Mouse (Mus musculus): ENCODE data around the gene Lactb.

The Lactb gene

DNA sequence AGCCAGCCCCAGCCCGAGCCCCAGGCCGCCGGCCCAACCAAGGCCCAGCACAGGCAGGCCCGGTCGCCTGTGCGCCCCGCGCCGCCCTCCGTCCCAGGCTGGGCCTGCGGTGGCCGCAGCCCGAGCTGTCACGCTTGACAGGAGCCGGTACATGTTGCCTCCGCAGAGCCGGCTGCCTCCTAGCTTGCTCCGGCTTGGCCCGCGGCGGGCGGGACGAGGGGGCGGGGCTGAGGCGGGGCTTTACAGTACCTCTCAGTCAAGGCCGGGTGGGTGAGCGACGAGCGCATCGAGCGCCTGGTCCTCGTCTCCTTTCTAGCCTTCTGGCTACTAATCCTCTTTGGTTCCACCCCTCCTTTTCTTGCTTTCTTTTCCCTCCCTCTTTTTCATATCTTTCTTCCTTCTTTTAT lies at the start of gene Lactb:
Gene Lactb, minus strand, starts transcription at position 246 of the 407 bp plus-strand sequence.
- POLR2A ChIA-PET = interaction anchor here in 3 of 4 experiments (0.6 to 1.9 kb wide), 23 partner anchors 9 to 850 kb away, joined by 3 to 17 read pairs (median 4); partner anchors contain the start of genes Rps27l (in 3 of the 3), Aph1c (in 2 of the 3), Aph1b (in 1 of the 3) and Rab8b (in 1 of the 3)

DNA sequence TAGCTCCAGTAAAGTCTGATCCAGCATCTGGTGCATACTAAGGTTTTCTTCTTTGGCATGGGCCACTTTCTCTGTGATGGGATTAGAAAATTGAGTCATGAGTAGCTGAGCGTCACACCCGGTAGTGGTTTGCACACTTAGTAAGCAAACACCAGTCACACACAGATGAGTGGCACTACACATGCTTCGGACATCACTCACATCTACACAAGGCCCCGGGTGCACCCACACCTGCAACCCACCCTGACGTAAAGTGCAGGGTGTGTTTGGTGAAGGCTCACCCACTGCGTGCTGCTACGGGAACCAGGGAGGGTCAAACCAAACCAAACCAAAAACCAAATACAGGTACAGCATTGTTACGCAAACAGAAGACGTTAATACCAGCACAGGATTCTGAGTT lies 48.1 kb upstream of the Lactb start:
- CTCF ChIA-PET = interaction anchor here in 2 of 4 experiments (0.6 to 4.6 kb wide), 4 partner anchors 21 to 24 kb away, joined by 3 to 18 read pairs (median 4); no protein-coding TSS in a partner anchor
- POLR2A ChIA-PET = interaction anchor here (0.6 to 5.6 kb wide), 13 partner anchors 9 to 1563 kb away, joined by 3 to 26 read pairs (median 7); partner anchors contain the start of gene Spg21 (in 1 of the 4)

More for the DNA sequence above, at the start of gene Lactb:
- CTCF ChIA-PET = interaction anchor here in 2 of 4 experiments (0.8 to 1.5 kb wide), 5 partner anchors 36 to 461 kb away, joined by 3 to 6 read pairs (median 4); partner anchors contain the start of gene Fbxl22 (in 1 of the 2)

DNA sequence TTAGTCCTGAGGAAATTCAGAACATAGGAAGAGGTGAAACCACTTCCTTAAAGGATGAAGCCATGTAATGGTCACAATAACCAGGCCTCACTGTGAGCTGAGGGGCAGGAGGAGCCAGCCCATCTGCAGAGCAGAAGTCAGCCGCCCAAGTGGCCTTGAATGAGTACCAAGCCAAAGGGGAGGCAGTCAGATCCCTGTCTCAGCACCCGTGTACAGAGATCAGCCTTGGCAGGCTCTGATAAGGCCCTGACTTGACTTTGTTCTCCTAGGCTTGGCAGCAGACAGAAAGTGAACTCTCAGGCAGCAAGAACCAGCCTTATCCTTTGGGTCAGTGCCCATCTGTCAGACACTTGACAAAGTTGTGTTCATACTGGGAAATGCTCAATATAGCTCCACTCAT lies 44.8 kb upstream of the Lactb start:
- ChIA-PET CTCF (interaction anchor here in 1 of 4 experiments (0.7 kb wide), 1 partner anchor 19 kb away, joined by 3 read pairs; no protein-coding TSS in a partner anchor), POLR2A (interaction anchor here in 2 of 4 experiments (0.7 to 1.2 kb wide), 4 partner anchors 14 to 122 kb away, joined by 3 to 6 read pairs (median 3); no protein-coding TSS in a partner anchor)

DNA sequence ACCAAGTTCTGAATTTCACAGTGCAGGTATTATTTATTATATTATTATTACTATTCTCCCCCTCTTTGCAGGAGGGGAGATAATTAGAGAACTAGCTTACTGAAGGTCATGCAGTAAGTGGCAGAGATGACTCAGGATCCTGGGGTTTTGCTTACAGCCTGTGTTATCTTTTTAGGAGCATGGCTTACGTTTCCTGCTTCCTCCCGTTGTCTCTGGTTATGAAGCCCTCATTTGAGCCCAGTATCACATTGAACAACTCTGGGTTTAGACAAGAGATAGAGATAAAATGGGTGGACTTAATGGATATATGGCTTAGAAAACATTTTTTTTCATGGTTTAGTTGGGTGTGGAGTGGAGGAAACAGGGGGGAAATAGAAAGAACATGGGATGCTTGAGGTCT lies 38.2 kb upstream of the Lactb start:
- ChIA-PET POLR2A (interaction anchor here in 3 of 4 experiments (0.8 to 5.4 kb wide), 9 partner anchors 10 to 31 kb away, joined by 3 to 26 read pairs (median 9); no protein-coding TSS in a partner anchor), CTCF (interaction anchor here in 2 of 4 experiments (1.4 to 2.9 kb wide), 3 partner anchors 12 to 32 kb away, joined by 4 to 9 read pairs (median 9); no protein-coding TSS in a partner anchor)

DNA sequence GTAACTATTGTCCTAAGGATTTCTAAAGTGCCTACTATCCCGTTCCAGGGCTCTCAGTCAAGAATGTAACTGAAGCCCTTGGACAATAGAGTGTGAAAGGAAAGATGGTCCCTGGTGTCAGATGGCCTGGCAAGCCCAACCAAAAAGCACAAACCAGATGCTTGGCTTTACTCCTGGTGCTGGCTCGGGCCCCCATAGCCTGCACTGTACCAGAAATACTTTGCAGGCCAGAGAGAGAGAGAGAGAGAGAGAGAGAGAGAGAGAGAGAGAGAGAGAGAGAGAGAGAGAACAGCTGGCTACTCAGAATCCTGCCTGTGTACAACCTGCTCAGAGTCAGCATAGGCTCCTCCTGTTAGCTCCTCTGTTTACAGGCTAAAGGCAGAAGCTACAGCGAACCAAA lies 37.2 kb upstream of the Lactb start:
- ChIA-PET POLR2A (interaction anchor here in 3 of 4 experiments (0.7 to 5.4 kb wide), 17 partner anchors 9 to 196 kb away, joined by 3 to 26 read pairs (median 5); partner anchors contain the start of genes Lactb (in 1 of the 3) and Rps27l (in 1 of the 3)), CTCF (interaction anchor here (0.6 to 2.9 kb wide), 9 partner anchors 11 to 125 kb away, joined by 3 to 9 read pairs (median 4); no protein-coding TSS in a partner anchor)

DNA sequence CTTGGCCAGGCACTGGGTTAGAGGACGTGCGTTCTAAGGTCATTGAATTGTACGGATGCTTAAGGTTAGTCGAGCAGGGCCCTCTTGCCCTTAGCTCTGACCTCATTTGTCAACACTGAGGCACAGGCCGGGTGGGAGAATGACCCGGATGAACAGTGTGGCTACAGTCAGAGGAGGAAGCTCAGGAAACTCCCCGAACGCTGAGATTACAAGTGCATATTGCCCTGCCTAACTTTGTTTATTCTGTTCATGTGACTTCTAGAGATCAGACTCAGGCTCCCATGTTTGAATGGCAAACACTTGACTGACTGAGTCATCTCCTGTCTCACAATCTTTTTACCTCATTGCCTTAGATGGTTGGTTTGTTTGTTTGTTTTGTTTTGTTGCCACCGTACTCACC lies 36.2 kb upstream of the Lactb start:
- POLR2A ChIA-PET = interaction anchor here in 1 of 4 experiments (0.8 to 5.4 kb wide), 4 partner anchors 10 to 24 kb away, joined by 3 to 26 read pairs (median 4); no protein-coding TSS in a partner anchor
- CTCF ChIA-PET = interaction anchor here (0.7 to 2.9 kb wide), 6 partner anchors 10 to 35 kb away, joined by 3 to 9 read pairs (median 4); no protein-coding TSS in a partner anchor

DNA sequence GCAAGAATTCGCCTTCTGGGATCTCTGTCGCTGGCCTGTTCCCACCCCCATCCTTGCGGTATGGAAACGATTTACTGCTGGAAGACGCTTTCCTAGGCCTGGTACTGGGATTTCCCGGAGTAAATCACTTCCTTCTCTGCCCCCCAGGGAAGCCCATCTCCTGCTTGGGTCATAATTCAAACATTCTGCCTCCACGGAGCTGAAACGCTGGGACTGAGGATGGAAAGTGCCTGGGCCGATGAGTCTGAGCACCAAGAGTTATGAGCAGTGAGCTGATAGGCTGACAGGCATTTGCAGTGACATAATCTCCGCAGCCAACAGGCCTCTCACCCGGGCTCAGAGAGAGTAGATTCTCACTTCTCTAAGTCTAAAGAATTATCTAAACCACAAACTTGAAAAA lies 33.5 kb upstream of the Lactb start:
- ChIA-PET CTCF (interaction anchor here in 2 of 4 experiments (0.6 to 1.0 kb wide), 2 partner anchors 34 to 784 kb away, joined by 4 to 9 read pairs; no protein-coding TSS in a partner anchor), POLR2A (interaction anchor here in 2 of 4 experiments (1.0 to 5.4 kb wide), 4 partner anchors 16 to 229 kb away, joined by 3 to 26 read pairs (median 4); partner anchors contain the start of gene Tpm1 (in 1 of the 2))

DNA sequence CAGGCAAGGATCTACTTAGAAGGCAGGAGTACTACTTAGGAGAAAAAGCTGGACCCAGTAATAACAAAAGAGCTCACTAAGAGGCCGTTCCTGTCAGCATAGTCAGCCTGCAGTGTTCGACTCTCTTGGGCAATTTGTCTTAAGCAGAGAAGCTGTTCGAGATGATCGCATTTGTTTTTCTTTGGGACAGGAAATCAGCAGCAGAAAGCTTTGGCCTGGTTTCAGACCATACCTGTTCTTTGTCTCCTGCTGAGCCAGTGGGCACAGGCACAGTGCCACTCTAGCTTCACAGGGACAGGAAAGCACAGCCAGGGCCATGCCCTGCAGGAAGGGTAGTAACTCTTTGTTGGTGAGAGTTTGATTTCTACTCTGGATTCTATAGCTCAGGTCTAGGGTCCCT lies 31.1 kb upstream of the Lactb start:
- ChIA-PET POLR2A (interaction anchor here in 2 of 4 experiments (1.0 to 2.7 kb wide), 8 partner anchors 13 to 202 kb away, joined by 3 to 8 read pairs (median 4); partner anchors contain the start of genes Rps27l (in 1 of the 2) and Tpm1 (in 1 of the 2)), CTCF (interaction anchor here in 2 of 4 experiments (1.2 to 4.4 kb wide), 3 partner anchors 37 to 211 kb away, joined by 3 to 21 read pairs (median 6); partner anchors contain the start of gene Aph1b (in 1 of the 2))

DNA sequence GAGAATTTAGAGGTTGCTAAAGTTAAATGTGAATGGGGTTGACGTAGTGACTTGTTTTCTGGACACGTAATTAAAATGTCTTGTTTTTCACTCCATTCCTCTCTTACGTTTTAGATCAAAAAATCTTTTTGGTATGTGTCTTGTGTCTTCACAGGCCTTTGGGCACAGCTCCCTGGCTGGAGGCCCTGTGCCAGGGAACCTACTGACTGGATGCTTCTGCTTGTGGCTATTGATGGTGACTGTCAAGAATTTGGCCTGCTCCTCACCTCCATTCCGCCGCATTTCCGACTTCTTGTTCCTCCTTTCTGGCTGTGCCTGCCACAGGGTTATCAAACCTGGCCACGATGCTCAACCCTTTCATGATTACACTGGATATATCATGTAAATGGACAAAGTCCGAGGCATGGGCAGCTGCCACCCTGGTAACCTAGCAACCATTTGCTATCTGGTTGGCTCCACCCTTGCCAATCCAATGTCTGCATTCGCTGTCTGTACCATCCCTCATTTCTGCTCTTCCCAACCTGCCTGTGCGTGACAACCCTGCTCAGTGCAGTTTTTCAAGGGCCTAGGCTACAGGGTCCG lies 30.0 kb upstream of the Lactb start:
- POLR2A ChIA-PET = interaction anchor here in 2 of 4 experiments (1.0 to 8.1 kb wide), 3 partner anchors 9 to 203 kb away, joined by 3 to 67 read pairs (median 4); no protein-coding TSS in a partner anchor
- CTCF ChIA-PET = interaction anchor here in 2 of 4 experiments (4.4 to 10.0 kb wide), 2 partner anchors 39 kb away, joined by 21 to 137 read pairs; no protein-coding TSS in a partner anchor

DNA sequence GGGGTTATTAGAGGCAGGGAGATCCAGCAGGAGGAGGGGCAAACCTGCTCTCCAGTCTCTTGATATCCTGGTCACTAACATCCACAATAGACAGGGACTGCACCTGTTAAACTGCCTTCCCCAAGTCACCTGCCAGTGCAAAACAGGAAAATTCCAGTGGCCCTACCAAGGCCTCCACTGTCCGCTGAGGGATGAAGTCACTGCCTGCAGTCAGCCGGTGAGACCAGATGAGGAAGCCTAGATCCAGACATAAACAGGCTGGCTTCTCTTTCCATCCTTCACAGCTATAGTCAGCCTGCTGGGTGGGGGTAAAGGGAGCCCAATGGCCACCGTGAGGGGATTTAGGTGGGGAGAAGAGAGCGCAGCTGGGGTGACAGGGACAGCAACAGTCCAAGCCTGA lies 28.4 kb upstream of the Lactb start:
- CTCF ChIA-PET = interaction anchor here in 3 of 4 experiments (1.3 to 10.0 kb wide), 3 partner anchors 40 to 41 kb away, joined by 4 to 137 read pairs (median 21); no protein-coding TSS in a partner anchor
- POLR2A ChIA-PET = interaction anchor here in 2 of 4 experiments (0.8 to 8.1 kb wide), 10 partner anchors 9 to 234 kb away, joined by 3 to 67 read pairs (median 4); partner anchors contain the start of gene Tpm1 (in 1 of the 2)

DNA sequence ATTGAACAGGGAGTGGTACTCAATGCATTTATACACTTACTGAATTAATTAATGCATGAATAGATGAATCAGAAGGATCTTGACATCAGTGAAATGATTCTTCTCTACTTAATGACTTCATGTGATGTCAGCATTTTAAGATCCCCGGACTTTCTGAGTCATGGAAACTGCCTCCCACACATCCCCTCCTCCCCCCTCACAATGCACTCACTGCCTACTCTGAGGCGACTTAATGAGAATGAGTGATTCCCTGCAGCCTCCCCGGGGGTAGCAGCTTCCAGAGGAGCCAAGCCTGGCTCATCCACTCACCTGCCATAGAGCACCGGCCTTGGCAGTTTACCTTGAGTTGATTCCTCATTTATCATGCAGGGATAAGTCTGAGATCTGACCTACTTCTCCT lies 27.9 kb upstream of the Lactb start:
- ChIA-PET POLR2A (interaction anchor here in 2 of 4 experiments (0.7 to 8.1 kb wide), 11 partner anchors 9 to 234 kb away, joined by 3 to 67 read pairs (median 4); partner anchors contain the start of gene Tpm1 (in 1 of the 2)), CTCF (interaction anchor here in 2 of 4 experiments (0.6 to 10.0 kb wide), 3 partner anchors 40 to 344 kb away, joined by 4 to 137 read pairs (median 4); no protein-coding TSS in a partner anchor)

DNA sequence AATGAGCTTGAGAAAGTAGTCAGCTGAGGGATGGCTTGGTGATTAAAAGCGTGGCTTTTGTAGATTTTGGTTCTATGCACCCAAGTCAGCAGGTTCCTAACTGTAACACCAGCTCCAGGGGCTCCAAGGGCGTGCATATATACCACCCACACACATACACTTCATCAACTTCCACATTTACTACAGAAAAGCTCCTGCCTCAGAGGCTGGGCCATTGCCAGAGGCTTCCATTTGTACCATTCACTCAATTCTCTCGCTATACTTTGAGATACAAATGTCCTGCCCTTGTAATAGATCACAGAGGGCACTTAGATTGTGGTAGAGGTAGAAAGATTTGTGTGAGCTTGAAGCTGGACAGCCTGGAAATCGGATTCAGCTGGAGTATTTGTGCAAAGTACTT lies 26.2 kb upstream of the Lactb start:
- CTCF ChIA-PET = interaction anchor here (0.6 to 10.0 kb wide), 45 partner anchors 10 to 1035 kb away, joined by 3 to 137 read pairs (median 4); partner anchors contain the start of gene Tpm1 (in 1 of the 4)
- POLR2A ChIA-PET = interaction anchor here (0.6 to 8.1 kb wide), 26 partner anchors 11 to 802 kb away, joined by 3 to 67 read pairs (median 5); partner anchors contain the start of genes Tpm1 (in 2 of the 4), Rab8b (in 1 of the 4) and Rps27l (in 1 of the 4)

DNA sequence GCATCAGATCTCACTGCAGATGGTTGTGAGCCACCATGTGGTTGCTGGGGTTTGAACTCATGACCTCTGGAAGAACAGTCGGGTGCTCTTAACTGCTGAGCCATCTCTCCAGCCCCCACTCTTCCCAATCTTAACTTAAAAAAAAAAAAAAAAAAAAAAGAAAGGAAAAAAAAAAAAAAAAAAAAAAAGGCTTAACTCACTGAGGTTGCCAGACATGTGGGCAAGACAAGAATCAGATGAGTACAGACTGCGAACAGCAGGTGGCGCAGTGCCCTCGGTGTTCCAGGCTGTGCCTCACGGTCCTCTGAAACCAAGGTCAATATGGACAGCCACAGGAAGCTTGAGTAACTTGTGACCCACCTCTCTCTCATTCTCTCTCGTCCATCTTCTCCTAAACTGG lies 25.8 kb upstream of the Lactb start:
- POLR2A ChIA-PET = interaction anchor here (0.6 to 8.1 kb wide), 29 partner anchors 11 to 876 kb away, joined by 3 to 67 read pairs (median 5); partner anchors contain the start of genes Tpm1 (in 2 of the 4), Rab8b (in 1 of the 4) and Rps27l (in 1 of the 4)
- CTCF ChIA-PET = interaction anchor here (0.6 to 10.0 kb wide), 48 partner anchors 9 to 1034 kb away, joined by 3 to 137 read pairs (median 4); partner anchors contain the start of gene Tpm1 (in 1 of the 4)

DNA sequence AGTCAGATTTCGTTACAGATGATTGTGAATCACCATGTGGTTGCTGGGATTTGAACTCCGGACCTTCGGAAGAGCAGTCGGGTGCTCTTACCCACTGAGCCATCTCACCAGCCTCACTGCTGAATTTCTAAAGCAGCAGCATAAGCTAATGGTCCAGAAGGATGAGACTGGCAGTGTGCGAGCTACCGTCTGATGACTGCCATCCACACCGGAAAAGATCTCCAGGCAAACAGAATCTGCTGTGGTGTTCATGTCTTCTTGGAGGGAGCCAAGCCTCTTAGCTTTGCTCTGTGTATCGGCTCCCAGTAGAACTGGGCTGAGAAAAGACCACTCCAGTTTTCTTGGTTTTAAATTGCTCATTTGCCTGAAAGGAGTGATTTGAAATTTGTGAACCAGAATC lies 24.4 kb upstream of the Lactb start:
- CTCF ChIA-PET = interaction anchor here (0.6 to 10.0 kb wide), 8 partner anchors 11 to 215 kb away, joined by 3 to 137 read pairs (median 4); no protein-coding TSS in a partner anchor
- POLR2A ChIA-PET = interaction anchor here in 3 of 4 experiments (0.6 to 8.1 kb wide), 13 partner anchors 11 to 211 kb away, joined by 3 to 67 read pairs (median 7); partner anchors contain the start of gene Tpm1 (in 2 of the 3)

DNA sequence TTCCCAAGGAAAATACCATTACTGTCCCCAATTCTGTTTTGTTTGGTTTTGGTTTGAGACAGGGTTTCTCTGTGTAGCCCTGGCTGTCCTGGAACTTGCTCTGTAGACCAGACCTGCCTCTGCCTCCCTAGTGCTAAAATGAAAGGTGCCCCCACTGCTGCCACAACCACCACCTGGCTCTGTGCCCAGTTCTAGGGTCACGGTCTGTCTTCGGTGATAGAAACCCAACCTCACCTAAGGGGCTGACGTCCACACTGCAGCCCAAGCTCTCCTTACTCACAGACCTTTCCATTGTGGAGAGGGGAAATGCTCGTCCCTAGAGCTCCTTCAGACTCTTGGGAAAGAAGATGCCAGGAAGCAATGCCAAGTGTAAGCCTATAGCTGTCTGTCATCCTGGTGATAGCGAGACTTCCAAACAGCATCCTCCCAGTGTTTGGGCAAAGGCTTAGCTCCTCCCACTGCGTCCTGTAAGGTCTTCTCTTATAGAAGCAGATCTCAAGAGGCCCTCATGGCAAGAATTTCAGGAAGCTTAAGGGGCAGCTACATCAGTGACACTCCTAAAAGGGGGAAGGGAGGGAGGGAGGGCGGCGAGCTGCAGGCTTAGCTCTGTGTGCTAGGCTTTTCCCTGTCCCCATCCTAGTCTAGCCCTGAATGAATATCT lies 16.6 kb upstream of the Lactb start:
- ChIA-PET CTCF (interaction anchor here in 2 of 4 experiments (0.6 to 1.3 kb wide), 3 partner anchors 9 to 259 kb away, joined by 3 to 4 read pairs (median 3); no protein-coding TSS in a partner anchor), POLR2A (interaction anchor here in 1 of 4 experiments (3.0 kb wide), 1 partner anchor 52 kb away, joined by 9 read pairs; no protein-coding TSS in a partner anchor)

DNA sequence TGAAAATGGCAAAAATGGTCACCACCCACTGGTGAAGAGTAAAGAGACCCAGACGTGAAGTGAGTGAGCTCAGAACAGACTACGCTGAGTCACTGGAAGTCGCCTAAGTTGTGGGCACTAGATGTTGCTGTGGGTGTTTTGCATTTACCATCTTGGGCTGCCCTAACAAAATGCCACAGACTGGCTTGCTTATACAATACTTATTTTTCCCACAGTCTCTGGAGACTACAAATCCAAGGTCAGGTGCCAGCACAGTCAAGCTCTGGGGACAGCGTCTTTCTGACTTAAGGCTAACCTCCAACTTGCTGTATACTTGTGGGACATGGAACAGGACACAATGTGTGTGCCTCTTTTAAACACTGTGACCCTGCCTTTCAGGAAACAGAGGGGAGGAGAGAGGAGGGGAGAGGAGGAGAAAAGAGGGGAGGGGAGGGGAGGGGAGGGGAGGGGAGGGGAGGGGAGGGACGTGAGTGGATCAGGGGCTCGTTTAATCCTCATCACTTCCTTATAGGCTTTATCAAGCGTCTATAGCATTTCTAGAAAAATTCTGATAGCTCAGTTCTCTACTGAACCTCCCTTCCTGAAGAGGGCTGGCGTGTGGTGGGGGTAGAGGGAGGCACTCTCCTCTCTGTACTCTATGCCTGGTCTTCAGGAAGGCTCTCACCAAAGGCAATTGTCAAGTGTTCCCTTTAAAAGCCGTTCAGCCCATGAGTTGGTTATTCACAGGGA lies 15.9 kb upstream of the Lactb start:
- POLR2A ChIA-PET = interaction anchor here in 2 of 4 experiments (1.1 to 3.0 kb wide), 2 partner anchors 52 kb away, joined by 3 to 9 read pairs; no protein-coding TSS in a partner anchor
- CTCF ChIA-PET = interaction anchor here in 2 of 4 experiments (0.7 to 1.3 kb wide), 4 partner anchors 10 to 54 kb away, joined by 3 to 4 read pairs (median 3); no protein-coding TSS in a partner anchor

All from embryonic stem cell, embryonic (primary cell).